Mouse (Mus musculus) forebrain, embryonic 10.5 days (tissue): ENCODE results near the gene Hand2. TPM values are rescaled to one million over a fixed set of nuclear protein-coding genes. Genes with fewer than 3 reads are reported as not detected.

Experiments used
- DNase-seq: peaks from one replicate; pipeline ENCODE4 v3.0.0-alpha.2; 2017; ENCODE audit warnings: low spot score; ENCODE audit errors: extremely low spot score
- H3K27ac ChIP-seq: fragments of 300-500 bp; sonication (generic); 2 replicates; pipeline ENCODE4 v1.5.1; 2016; ENCODE audit warnings: mild to moderate bottlenecking
- H3K27me3 ChIP-seq: fragments of 300-500 bp; sonication (generic); 2 replicates; pipeline ENCODE4 v1.6.1; 2016; ENCODE audit warnings: mild to moderate bottlenecking; ENCODE audit not compliant: poor library complexity, severe bottlenecking
- H3K36me3 ChIP-seq: fragments of 300-500 bp; sonication (generic); replicated peaks from 2 replicates; pipeline ENCODE4 v1.6.1; 2016; ENCODE audit warnings: mild to moderate bottlenecking, moderate library complexity
- H3K4me1 ChIP-seq: fragments of 300-500 bp; sonication (generic); 2 replicates; pipeline ENCODE4 v1.6.1; 2016
- H3K4me3 ChIP-seq: fragments of 300-500 bp; sonication (generic); 2 replicates; pipeline ENCODE4 v1.5.1; 2016; ENCODE audit warnings: mild to moderate bottlenecking, moderate library complexity
- H3K9me3 ChIP-seq: fragments of 300-500 bp; sonication (generic); 2 replicates; pipeline ENCODE4 v1.6.1; 2016; ENCODE audit warnings: mild to moderate bottlenecking, moderate library complexity
- WGBS: fragments of 180-500 bp; shearing (Covaris S2); methylation state at CpG from one replicate; pipeline ENCODE4 v1.1.7; 2016; 5-methylcytosine and 5-hydroxymethylcytosine counted together
- polyA plus RNA-seq: library from polyadenylated mRNA; unstranded; fragments of >200 nt; fragmentation: Nextera tagmentation; extraction: Ambion mirVana; gene quantifications from 2 replicates; pipeline ENCODE4 v1.2.1, GENCODE M21; 2016

The Hand2 gene
- polyA plus RNA-seq, 1 experiment from 2014 or later = not detected

DNA sequence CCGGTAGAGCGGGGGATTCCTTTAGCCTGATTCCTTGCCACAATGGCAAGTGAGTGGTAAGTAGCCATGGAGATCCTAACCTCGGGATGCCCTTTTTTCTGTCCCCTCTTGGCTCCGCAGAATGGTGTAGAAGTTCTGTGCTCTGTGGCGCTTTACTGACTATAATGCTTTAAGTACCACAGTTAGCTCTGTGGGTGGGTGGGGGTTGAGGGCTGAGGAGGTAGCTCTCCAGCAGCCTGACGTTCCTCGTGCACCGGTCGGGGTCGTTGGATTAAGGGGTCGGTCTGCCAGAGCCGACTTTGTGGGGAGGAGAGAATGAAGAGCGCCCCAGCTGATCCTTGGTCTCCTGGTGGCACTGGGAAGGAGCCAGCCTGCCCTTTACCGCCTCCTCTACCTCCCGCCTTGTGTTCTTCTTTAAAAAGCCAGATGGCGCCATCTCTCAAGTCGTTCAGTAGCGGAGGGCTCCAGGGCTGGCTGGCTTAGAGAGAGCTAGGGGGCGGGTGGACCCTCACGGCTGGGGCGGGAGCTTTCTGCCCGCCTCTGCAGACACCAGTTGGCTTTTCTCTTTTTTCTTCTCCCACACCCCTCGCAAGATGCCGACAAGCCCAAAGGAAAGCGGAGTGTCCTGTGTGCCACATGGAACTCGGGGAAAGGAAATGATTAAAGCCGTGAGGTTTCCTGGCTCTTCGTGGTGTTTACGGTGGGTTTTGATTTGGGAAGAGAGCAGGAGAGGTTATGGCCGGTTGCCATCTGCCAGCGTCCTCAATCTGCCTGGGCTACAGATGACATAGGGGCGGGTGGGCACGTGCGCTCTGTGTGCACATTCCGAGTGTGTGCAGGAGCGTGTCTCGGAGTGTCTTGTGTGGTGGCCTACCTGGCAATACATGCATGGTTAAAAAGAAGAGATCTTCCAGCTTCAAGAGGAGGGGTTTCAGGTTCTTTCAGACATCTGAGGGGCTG is 32.8 kb downstream of the Hand2 start:
- Histone ChIP-seq H3K4me1 (peaks cover 16% of the 10 kb centered on the region), H3K9me3 (no peaks in the 10 kb centered on the region), H3K4me3 (peak overlapping the region; percentile 57), H3K27ac (no peak overlapping the region), H3K36me3 (no peaks in the 10 kb centered on the region), H3K27me3 (peaks cover 78% of the 10 kb centered on the region)
- WGBS = under 1% methylated on average over 37 of the region's 37 CpGs
- DNase-seq = peak; percentile 78

DNA sequence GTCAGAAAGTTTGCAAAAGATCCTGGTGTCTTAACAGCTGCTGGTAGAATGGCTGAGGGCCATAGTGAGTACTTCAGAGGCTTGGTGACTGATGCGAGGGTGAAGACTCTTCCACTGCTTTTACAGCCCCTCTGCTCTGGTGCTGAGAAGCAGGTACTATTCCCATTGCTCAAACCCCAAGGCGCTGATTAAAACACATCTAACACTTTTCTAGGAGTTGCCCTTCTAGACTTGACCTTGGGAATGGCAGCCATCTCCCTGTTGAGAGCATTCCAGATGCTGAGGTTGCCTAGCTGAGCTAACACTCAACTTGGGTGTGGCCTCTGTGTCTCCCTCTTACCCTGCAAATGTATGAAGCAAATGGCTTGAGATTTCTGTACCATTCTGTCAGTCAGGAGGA is 34.1 kb downstream of the Hand2 start:
- H3K36me3 ChIP-seq = no peaks in the 10 kb centered on the region
- no peak overlapping the region for H3K27ac ChIP-seq
- peaks cover 10% of the 10 kb centered on the region for H3K4me1 ChIP-seq
- no peak for DNase-seq
- WGBS = 72% methylated on average over 2 of the region's 2 CpGs
- no peak overlapping the region for H3K4me3 ChIP-seq
- H3K9me3 ChIP-seq = no peaks in the 10 kb centered on the region
- H3K27me3 ChIP-seq = peaks cover 66% of the 10 kb centered on the region

DNA sequence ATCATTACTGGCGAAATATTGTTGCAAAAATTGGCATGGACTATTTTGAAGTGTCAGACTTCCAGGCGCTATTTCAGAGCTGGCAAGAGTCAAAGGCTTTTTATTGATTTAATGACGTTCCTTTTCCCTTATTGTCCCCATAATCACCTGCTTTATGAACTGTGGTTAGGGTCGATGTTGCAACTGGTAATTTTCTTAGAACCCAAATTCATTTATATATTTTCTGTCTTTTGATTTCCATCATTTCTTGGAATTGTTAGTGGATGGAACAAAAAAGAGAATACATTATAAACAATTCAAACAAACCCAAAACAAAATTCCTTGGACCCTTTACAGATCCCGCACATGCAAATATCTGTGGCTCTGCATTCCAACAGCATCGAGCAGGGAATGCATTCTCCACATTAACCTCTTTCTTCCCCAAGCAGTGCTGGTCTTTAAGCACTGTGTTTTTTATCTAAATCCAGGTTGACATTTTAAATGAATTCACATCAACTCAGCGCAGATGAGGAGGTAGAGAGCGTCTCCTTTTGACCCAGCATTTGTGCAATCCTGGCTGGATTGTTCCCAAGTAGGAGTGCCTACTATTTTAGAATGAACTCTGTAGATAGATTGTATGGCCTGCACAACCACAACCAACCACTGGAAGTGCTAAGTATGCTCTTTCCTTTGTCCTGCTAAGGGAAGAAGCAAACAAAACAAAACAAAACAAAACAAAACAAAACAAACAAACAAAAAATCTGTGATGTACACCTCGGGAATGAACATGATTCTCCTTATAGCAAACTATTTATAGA is 35.9 kb downstream of the Hand2 start:
- peaks cover 10% of the 10 kb centered on the region for H3K4me1 ChIP-seq
- no peaks in the 10 kb centered on the region for H3K9me3 ChIP-seq
- H3K4me3 ChIP-seq = no peak overlapping the region
- 76% methylated on average over 9 of the region's 9 CpGs for WGBS
- no peak overlapping the region for H3K27ac ChIP-seq
- no peak for DNase-seq
- no peaks in the 10 kb centered on the region for H3K36me3 ChIP-seq
- H3K27me3 ChIP-seq = peaks cover 47% of the 10 kb centered on the region

DNA sequence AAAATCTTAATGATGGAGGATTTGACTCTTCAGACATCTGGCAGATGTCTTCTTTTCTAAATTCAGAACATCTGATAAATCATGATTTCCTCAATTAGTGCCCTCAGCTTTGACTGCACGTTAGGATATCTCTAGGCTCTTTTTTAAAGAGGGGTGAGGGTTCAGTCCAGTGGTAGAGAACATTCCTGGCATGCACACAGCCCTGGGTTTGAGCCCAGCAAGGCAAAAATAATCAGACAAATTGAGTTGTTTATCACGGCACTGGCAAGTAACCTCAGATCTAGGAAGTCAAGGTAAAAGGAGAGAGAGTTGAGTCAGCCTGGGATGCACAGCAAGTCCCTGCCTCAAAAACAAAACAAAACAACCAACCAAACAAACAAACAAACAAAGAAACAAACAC is 39.7 kb downstream of the Hand2 start:
- 0 out of 2 replicates have a peak, but pooled peaks cover 2% of the 10 kb centered on the region for H3K9me3 ChIP-seq
- no peaks in the 10 kb centered on the region for H3K36me3 ChIP-seq
- H3K27ac ChIP-seq = no peak overlapping the region
- H3K4me1 ChIP-seq = no peaks in the 10 kb centered on the region
- no peak overlapping the region for H3K4me3 ChIP-seq
- H3K27me3 ChIP-seq = peaks cover 10% of the 10 kb centered on the region
- 64% methylated on average over 2 of the region's 2 CpGs for WGBS
- no peak for DNase-seq

DNA sequence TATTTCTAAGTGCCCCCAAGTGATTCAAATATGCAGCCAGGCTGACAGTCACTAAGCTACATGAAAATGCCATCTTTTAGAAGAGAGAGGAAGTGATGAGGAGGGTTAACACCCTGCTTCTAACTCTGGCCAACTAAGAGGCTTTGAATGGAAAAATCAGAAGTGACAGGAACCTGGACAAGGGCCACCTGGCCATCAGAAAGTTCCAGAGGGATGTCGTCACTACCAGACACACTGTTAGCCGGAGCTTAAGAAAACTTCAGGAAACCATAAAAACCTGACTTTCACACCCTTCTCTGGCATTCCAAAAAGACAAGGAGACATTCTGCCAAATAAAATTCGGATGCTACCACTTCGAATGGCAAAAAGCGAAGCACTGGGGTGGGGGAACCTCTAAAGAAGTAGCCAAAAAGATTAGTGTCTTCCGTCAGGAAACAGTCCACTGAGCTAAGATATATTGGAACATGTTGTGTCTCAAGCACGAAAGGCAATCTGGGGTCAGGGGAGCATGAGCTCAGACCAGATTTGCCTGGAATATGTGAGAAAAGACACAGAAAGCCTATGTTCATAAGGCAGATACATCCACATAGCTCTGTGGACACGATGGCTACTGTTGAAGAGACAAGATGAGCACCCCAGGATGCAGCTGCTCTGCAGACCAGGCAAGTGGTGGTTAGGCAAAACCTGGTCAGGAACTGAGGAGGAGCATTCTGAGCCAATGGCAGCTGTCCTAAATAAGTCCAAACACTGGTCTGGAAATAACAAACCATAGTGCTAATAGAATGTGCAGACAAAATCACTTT is 40.4 kb downstream of the Hand2 start:
- DNase-seq = no peak
- no peaks in the 10 kb centered on the region for H3K36me3 ChIP-seq

DNA sequence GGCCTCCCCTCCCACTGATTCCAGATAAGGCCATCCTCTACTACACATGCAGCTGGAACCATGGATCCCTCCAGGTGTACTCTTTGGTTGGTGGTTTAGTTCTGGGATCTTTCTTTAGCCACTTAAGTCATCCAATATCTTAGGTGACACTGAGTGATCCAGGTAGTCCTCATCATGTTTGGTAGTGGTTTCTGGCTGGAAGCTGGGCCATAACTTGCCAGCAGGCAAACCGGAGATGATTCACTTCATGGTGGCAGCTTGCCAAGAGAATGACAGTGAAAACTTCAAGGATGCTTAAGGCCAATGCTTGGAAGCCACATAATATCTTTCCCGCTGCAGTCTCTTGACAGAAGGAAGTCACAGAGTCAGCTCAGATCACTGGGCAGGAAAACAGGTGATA is 42.1 kb downstream of the Hand2 start:
- Histone ChIP-seq H3K27me3 (no peaks in the 10 kb centered on the region), H3K4me1 (no peaks in the 10 kb centered on the region), H3K9me3 (0 out of 2 replicates have a peak, but pooled peaks cover 3% of the 10 kb centered on the region), H3K27ac (no peak overlapping the region), H3K4me3 (no peak overlapping the region), H3K36me3 (no peaks in the 10 kb centered on the region)
- DNase-seq = no peak
- WGBS = 90% methylated on average over 2 of the region's 2 CpGs

More for the DNA sequence above, 40.4 kb downstream of the Hand2 start:
- H3K9me3 ChIP-seq = 0 out of 2 replicates have a peak, but pooled peaks cover 3% of the 10 kb centered on the region
- 81% methylated on average over 8 of the region's 8 CpGs for WGBS
- H3K27ac ChIP-seq = no peak overlapping the region
- H3K27me3 ChIP-seq = peaks cover 3% of the 10 kb centered on the region; the same call in 1 of the 2 replicates
- H3K4me3 ChIP-seq = no peak overlapping the region
- no peaks in the 10 kb centered on the region for H3K4me1 ChIP-seq

DNA sequence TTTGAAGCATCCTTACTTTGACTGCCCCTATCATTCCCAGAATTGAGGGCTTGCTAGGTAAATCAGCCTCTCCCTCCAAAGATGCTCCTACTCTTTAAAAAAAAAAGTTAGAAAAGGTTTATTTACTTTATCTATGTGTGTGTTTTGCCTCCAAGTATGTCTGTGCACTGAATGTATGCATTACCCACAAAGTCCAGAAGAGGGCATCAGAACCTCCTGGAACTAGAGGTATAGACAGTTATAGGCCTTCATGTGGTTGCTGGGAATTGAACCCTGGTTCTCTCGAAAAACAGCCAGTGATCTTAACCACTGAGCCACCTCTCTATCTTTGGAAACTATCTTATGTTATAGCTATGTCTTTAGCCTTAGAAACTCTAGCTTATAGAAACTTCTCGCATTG is 53.3 kb downstream of the Hand2 start:
- H3K9me3 ChIP-seq = no peaks in the 10 kb centered on the region
- H3K4me3 ChIP-seq = no peak overlapping the region
- H3K27ac ChIP-seq = no peak overlapping the region
- no peak for DNase-seq
- no peaks in the 10 kb centered on the region for H3K36me3 ChIP-seq
- H3K4me1 ChIP-seq = no peaks in the 10 kb centered on the region
- 84% methylated on average over 2 of the region's 2 CpGs for WGBS
- no peaks in the 10 kb centered on the region for H3K27me3 ChIP-seq

Other genes starting within 250 kb of the Hand2 start
- gene Scrg1, start 134.9 kb downstream of the Hand2 start, polyA plus RNA-seq = not detected in 2 replicates
- 83.3 and 91.6 TPM in 2 replicates for gene Sap30, start 166.9 kb downstream of the Hand2 start, polyA plus RNA-seq
- gene Hmgb2, start 190.9 kb downstream of the Hand2 start, polyA plus RNA-seq = 671 and 721 TPM in 2 replicates